Mouse (Mus musculus): ENCODE measurements around the gene Grem1.

DNA sequence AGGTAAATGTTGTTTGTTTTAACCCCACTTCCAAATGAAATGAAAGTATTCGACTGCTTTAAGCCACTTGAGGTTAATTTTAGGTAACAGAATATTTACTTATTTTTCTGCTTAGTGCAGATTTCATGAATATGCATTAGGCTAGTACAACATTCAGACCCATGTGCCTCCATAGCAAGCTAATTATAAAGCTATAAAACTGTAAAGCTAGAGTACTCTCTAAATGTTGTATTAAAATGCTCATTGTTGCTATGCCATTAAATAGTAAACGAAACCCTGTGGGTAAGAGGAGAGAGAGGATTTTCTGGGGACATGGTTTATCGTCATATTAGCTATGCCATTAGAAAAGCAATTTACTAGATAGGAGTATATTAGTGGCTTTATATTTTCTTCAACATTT lies 62.2 kb downstream of the Grem1 start:
- TF ChIP-seq CTCF (IDR thresholded peaks at IDR 0.05; ENCODE audit: low read depth, low read length) (no peak), EP300 (IDR thresholded peaks at IDR 0.05; ENCODE audit: insufficient read depth, low read depth, low read length) (no peak)
